Mouse (Mus musculus): ENCODE data around the gene Tbc1d30.
"Not testable (repeated sequence)": the region's sequence is repeated elsewhere in the genome, so short reads cannot be mapped to it uniquely, and the experiment has no call there.

Tbc1d30 gene

DNA sequence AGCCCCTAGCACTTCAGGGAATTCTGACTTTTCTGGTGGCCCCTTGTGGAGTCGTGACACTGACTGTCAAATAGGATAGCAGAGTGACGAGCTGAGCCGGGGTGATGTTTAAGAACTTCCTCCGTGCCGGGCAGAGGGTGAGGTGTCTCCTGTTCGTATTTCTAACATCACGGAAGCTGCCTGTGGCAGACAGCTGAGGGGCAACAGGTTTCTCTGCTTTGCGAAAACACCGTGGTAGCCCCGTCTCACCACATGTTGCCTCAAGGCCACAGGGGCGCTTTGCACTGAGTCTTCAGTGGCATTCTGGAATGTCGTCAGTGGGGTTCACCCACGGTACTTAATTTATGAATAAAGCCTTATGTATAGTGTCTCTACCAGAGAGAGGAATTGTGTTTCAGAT lies 16.2 kb upstream of the Tbc1d30 start:
- no peak for DNase-seq (ENCODE audit: extremely low spot score, low read depth, low spot score)

DNA sequence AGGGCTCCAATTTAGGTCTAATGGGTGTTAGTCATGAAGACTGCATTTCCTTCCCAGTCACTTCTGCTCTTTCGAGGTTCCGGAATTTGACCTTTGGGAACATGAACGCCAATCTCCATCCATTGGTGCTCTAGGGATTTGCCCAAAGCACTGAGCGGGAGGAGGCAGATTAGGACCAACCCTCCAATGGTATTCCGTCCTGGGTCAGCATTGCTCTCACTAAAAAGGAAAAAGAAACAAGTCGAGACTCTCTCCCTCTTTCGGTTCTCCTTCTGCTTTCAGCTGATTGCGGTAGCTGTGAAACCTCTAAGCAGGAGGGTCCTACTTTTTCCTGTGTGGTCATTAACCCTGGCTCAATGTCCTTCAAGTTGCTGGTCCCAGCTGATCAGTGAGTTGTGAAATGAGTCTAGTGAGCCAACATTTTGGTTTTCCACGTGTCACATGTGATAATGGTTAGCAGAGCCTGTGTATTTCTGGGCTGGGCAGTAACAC lies 14.7 kb upstream of the Tbc1d30 start:
- no peak for DNase-seq (ENCODE audit: extremely low spot score, low read depth, low spot score)

DNA sequence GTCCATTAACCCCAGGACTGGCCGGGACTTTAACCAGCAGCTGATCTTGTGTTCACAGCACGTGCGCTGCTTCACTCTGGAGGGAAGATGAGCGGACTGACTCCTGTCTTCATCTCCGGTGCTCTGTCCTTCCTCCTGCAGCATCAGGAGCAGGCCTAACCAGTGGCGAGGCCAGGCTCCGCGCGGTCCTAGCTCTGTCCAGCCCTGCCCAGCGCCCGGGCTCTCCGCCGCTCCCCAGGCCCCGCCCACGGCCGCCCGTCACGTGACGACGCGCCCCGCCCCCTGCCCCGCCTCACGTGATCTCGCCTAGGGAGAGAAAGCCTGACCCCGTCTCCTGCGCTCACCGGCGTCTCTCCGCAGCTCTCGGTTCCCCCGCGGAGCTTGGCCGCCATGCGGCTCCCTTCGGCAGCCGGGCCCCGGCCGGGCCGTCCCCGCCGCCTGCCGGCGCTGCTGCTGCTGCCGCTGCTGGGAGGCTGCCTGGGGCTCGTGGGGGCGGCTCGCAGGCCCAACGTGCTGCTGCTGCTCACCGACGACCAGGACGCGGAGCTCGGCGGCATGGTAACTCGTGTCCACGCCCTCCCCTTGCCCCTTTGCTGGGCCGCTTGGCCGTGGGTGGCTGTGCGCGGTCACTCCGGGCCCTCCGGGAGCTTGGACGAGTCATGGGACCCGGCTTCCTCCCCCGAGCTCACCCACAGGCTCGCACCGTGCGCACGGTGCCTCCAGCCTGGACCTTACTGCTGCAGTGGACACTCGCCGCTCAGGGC lies 13.9 kb upstream of the Tbc1d30 start, which contains the start of gene Gns:
Gns (plus strand) TSS at position 290 of the 764 bp plus-strand sequence.
- no peak for DNase-seq (ENCODE audit: extremely low spot score, low read depth, low spot score)

DNA sequence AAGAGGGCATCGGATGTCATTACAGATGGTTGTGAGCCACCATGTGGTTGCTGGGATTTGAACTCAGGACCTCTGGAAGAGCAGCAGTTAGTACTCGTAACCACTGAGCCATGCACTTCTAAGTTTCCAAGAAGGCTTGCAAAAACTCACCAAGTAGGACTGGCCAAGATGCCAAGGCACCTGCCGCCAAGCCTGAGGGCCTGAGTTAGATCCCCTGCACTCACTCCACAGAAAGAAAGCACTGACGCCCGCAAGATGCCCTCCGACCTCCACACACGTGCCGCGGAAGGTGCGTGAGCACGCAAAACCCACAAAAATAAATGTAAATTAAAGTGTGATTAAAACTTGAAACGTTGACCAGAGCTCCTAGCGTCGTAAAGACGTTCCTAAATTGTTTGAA lies 13.2 kb upstream of the Tbc1d30 start:
- DNase-seq (ENCODE audit: extremely low spot score, low read depth, low spot score) = no peak

DNA sequence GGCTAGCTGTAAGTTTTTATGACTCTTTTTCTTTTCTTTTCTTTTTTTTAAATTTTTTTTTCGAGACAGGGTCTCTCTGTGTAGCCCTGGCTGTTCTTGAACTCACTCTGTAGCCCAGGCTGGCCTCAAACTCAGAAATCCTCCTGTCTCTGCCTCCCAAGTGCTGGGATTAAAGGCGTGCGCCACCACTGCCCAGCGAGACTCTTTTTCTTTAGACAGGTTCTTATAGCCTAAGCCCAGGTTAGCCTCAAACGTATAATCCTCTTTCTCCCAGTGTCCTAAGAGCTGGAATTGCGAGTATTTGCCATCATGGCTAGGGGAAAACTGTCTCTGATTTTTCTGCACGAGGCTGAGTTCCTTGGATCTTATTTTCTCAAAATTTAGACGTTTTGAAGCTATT lies 12.1 kb upstream of the Tbc1d30 start:
- DNase-seq (ENCODE audit: extremely low spot score, low read depth, low spot score) = no peak

DNA sequence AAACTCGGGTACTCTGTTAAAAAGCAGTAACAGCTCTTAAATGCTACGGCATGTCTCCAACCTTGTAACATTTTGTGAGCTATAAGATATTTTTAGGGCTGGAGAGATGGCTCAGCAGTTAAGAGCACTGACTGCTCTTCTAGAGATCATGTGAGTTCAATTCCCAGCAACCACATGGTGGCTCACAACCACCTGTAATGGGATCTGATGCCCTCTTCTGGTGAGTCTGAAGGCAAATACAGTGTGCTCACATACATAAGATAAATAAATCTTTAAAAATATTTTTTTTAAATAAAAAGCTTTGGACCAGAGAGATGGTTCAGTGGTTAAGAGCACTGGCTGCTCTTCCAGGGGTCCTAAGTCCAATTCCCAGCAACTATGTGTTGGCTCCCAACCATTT lies 9.3 kb upstream of the Tbc1d30 start:
- DNase-seq (ENCODE audit: extremely low spot score, low read depth, low spot score) = no peak

DNA sequence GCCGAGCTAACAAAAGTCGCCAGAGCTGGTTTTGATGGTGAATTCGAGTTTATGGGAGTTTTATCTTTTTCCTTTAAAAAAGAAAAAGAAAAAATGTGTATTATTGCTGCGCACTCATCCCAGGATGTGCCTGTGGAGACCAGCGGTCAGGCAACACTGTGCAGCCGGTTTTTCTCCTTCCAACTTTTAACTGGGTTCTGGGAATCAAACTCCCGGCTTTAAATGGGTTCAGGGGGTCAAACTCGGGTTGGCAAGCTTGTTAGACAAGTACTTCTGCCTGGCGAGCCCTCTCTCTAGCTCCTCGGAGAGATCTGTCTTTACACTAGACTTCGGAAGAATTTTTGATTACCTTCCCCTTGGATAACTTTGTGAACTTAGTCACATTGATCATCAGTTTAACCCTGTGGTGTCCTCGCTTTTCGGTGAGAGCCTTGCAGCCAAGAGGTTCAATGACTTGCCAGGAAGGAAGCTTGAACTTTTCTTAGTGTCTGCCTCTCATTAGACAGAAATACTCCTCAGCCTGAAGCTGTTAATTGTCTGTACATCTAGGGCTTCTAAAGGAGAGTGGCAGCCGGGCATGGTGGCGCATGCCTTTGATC lies 713 bp upstream of the Tbc1d30 start:
- no peak for DNase-seq (ENCODE audit: extremely low spot score, low read depth, low spot score)

DNA sequence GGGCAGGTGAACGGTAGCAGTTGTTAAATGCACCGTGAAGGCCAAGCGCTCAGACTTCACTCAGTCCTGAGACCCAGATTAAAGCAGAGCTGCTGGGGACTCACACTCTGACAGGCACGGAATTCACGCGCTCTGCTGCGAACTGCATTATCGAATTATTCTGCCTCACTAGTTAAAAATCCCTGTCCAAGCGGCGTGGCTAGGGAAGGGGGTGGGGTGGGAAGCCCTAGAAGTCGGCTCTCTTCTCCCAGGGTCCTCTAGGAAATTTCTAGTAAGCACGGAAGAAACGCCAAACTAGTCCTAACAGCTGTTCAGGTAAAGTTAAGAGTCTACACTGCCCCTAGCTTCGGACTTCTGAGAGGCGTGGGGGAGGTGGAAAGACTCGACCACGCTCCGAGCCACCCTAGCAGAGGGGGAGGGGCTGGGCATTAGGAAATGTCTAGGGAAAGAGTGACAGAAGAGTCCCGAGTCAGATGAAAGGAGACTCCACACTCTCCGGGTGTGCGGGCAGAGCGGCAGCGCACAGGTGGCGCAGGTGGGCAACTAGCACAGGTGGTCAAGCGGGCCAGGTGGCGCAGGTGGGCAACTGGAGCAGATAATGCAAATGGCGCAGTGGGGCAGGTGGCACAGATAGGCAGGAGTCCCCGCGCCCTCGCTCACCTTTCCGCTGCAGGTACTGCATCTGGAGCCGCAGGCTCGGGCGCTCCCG lies 567 bp downstream of the Tbc1d30 start:
- DNase-seq (ENCODE audit: extremely low spot score, low read depth, low spot score) = no peak

DNA sequence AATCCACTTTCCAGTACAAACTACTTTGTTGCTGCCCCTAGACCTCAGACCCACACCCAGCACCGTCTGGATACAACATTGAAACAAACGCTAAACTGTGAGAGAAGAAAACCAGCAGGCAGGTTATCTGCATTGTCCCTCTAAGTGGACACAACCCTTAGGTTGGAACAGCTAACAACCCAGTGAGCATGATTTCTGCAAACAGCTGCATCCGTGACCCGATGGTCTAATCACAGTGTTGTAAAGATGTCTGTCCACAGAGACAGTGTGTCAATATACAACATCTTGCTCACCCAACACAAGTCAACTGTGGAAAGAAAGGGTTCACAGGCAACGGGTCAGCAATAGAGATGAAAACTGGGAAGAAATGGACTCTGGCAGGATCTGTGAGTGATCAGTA lies 1.8 kb downstream of the Tbc1d30 start:
- DNase-seq (ENCODE audit: extremely low spot score, low read depth, low spot score) = no peak

DNA sequence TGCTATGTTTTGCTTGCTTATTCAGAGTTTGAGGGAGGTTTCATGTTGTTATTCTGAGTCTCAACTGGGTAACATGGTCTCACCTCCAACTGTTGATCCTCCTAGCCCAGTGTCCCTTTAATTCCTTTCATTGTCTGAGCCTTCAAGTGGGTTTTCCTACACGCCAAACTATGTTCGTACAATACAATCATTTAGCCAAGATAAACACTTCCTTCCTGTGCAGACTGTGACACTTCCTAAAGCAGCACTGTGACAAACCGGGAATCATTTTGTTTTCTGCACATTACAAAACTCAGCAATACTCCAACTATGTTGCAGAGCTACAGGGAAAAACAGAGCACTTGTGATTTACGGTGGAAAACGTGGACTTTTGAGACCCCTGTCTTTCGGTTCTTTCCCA lies 7.2 kb downstream of the Tbc1d30 start:
- DNase-seq (ENCODE audit: extremely low spot score, low read depth, low spot score) = no peak

DNA sequence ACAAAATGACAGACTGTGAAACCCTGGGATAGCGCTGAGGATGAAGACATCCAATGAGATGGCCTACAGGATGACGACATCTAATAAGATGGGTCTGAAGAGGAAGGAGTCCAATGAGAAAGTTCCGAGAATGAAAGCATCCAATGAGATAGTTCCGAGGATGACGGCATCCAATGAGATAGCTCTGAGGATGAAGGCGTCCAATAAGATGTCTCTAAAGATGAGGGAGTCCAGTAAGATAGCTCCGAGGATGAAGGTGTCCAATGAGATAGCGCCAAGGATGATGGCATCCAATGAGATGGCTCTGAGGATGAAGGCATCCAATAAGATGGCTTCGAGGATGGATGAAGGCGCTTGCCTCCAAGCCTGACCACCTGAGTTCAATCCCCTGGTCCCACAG lies 8.8 kb downstream of the Tbc1d30 start:
- no peak for DNase-seq (ENCODE audit: extremely low spot score, low read depth, low spot score)

DNA sequence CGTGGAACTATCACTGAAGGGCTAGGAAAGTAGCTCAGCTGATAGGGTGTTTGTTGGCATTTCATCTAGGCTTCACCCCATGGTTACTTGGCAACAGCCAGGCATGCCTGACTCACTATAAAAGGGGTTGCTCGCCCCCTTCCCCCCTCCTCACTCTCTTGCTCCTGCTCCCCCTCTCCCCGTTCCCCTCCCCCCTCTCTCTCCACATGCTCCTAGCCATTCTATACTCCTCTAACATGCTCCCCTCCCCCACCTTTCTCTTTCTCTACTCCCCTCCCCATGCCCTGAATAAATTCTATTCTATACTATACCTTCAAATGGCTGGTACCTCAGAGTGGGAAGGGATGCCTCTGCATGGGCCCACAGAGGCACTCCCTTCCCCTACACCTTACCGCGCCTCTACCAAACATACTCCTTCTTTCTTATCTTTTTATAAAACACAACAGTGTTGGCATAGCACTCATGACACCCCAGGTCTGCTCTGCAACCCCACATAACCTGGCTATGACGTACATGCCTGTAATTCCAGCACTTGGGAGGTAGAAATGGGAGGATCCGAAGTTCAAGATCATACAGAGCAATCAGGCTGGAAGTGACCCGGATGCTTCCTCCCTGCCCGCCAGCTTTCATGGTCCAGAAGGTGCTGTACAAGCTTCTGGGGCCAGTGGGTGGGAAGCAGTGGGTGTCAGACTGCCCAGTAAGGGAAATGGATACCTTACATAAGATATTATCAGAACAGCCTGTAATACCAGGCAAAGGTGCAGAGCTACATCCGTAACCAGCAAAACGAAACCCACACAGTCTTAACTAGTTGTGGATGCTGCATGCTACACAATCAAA lies 10.1 kb downstream of the Tbc1d30 start:
- no peak for DNase-seq (ENCODE audit: extremely low spot score, low read depth, low spot score)

DNA sequence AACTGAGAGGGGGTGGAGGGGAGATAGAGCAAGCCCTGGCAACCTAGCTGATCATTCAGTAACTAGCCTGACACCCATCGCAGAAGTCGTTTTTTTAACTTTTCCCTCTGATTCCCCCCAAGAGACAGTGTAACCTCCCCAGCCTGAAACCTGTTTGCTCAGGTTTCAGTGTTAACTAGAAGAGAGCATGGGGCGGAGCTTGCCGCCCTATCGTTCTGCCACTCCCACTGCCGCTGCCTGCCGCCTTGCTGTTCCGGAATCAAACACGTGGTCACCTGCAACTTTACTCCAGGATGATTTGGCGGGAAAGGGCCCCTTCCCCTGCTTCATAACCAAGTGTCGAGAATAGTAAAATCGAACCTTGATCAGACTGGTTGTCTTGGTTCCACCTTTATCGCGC lies 14.5 kb downstream of the Tbc1d30 start:
- DNase-seq (ENCODE audit: extremely low spot score, low read depth, low spot score) = not testable (repeated sequence)

DNA sequence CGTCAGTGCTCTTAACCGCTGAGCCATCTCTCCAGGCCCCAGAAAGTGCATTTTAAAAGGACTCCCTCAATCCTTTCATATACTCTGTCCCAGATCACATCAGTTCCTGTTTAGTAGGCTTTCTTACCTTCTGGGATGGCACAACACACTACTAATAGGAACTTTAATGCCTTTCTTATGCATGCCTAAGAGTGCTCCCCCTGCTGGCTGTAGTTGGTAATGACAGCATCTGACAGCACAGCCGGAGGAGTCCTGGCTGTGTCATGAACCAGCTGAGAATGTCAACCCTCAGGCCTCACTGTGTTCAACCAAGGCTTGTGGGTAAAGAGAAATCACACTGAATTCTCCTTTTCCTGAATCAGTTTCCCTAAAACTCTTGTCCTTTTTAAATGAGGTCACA lies 16.5 kb downstream of the Tbc1d30 start:
- DNase-seq (ENCODE audit: extremely low spot score, low read depth, low spot score) = no peak

DNA sequence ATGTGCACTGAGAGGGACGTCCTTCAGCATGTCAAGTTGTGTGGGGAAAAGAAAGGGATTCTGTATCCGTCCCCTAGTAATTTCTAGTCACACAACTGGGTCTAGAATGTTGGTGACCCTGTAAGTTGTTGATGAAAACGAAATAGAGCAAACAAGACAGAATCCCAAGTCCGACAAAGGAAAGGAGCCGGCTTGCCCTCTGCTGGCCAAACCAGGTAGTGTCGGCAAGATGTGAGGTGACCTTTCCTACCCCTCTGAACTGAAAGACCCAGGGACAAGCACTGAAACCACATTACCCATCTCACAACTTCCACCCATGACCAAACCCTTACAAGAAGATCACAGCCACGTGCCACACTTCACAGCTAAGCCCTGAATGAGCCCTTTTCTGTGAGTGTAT lies 20.1 kb downstream of the Tbc1d30 start:
- no peak for DNase-seq (ENCODE audit: extremely low spot score, low read depth, low spot score)

DNA sequence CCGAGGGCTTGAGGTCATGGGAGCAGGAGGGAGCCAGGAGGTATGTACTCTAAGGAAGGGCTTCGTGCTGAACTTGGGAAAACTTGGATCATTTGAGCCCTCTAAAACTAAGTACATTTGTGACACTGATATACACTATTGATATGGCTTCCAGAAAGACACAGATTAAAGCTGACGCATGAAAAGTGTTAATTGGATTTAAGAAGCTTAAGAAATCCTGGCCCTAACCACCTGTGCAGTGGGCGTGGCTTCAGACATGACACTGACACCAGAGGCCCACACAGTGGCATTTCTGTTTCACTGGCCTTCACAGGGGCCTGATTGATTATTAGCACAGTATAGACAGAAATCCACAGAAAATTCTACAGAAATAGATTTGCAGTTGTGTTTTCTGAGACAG lies 21.5 kb downstream of the Tbc1d30 start:
- no peak for DNase-seq (ENCODE audit: extremely low spot score, low read depth, low spot score)

DNA sequence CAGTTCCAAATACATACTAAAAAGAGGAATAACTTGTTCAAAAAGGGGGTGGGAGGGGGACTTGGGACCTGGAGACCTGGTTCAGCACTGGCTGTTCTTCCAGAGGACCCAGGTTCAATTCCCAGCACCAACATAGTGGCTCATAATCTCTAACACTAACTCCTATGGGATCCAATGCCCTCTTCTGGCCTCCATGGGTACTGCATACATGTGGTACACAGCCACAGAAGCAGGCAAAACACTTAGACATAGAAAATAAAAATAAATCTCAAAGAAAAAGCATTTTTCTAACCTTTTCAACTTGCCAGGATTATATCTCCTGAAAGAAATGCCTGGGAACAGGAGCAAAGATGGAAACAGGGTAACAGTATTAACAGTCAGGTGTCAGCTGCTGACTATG lies 24.9 kb downstream of the Tbc1d30 start:
- no peak for DNase-seq (ENCODE audit: extremely low spot score, low read depth, low spot score)

DNA sequence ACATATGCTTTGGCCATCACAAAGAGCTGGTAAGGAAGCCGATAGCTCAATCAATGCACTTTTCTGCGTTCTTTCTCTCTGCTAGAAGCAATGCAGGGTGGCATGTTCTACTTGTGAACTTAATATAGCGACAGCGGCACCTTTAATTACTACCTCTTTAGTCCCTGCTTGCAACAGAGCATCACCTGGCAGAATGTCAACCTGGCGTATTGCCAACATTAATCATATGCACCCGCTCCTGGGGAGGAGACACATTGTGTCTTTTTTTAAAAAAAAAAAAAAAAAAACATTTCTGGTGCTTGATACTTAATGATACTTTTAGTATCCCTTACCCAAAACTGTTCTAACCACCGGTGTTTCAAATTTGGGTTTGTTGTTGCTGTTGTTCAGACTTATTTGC lies 27.6 kb downstream of the Tbc1d30 start:
- DNase-seq (ENCODE audit: extremely low spot score, low read depth, low spot score) = no peak

DNA sequence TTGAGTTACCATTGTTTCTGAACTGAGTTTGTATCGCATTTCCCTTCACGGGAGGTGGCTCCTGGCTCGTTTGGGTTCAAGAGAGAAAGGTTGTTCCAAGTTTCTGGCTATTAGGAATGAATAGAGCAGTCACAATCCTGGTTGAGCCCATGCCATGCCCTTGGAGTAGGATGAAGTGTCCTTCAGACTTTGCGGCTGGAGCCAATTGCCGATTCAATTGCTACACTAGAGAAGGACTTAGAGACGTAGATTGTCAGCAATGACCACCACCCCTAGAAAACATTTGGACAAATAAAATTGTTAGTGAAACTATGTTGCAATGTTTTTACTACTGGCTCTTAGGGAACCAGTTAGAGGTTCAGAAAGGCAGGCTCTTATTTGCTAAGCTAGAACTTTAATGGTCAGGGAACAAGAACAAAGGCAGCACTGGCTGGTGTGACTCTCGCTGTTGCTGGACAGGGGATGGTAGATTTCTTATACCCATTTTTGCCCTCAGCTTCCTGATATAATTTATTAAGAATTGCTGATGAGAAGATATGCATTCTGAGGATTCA lies 32.6 kb downstream of the Tbc1d30 start:
- DNase-seq (ENCODE audit: extremely low spot score, low read depth, low spot score) = no peak

DNA sequence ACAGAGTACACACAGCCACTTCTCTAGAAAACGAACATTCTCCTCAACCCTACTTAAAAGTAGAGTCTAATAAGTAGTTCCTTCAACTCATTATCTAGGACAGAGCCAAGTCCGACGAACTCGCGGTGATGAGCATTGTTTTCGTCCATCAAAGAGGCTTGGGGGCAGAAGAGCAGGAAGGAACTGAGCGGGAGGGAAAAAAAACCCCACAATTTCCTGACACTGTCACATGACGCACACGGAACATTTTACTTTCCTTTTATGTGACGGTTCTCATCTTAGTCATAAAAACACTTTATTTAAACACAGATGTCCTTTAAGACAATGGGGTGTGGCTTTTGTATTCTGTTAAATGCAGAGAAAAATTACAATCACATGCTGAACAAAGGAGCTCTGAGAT lies 34.7 kb downstream of the Tbc1d30 start:
- no peak for DNase-seq (ENCODE audit: extremely low spot score, low read depth, low spot score)

All from hindlimb bud, embryonic 11.5 days (tissue).